Mouse (Mus musculus): ENCODE results near the gene Gm45799. TPM values are rescaled to one million over a fixed set of nuclear protein-coding genes. Genes with fewer than 3 reads are reported as not detected.

Gene Gm45799
- polyA plus RNA-seq, 1 experiment from 2014 or later = 25.1 TPM

GRCm38 (mm10) chr7:105733836-105734235 is 93.5 kb downstream of the Gm45799 start:
- H3K36me3 ChIP-seq = peaks cover 61% of the 10 kb centered on the region
- no peak for ATAC-seq (replicated peaks; ENCODE audit: low FRiP score)
- no peaks in the 10 kb centered on the region for H3K27me3 ChIP-seq
- H3K4me3 ChIP-seq (replicated peaks) = no peak overlapping the region
- WGBS = 93% methylated on average over 11 of the region's 11 CpGs
- H3K9me3 ChIP-seq (replicated peaks) = no peaks in the 10 kb centered on the region
- no peak overlapping the region for H3K4me2 ChIP-seq
- no peak overlapping the region for H3K27ac ChIP-seq
- H3K4me1 ChIP-seq = peaks cover 27% of the 10 kb centered on the region
- H3K9ac ChIP-seq = no peak overlapping the region

Other genes with a start within 250 kb of the Gm45799 start
- gene Fam160a2, start 240.5 kb upstream of the Gm45799 start, polyA plus RNA-seq (2015; fragmentation: Nextera tagmentation; extraction: Ambion mirVana) = 39.1 and 47.4 TPM in 2 replicates
- gene Cnga4, start 236.0 kb upstream of the Gm45799 start, polyA plus RNA-seq (2015; fragmentation: Nextera tagmentation; extraction: Ambion mirVana) = 0.08 TPM in 1 of 2 replicates, not detected in the other
- gene Cckbr, start 214.8 kb upstream of the Gm45799 start, polyA plus RNA-seq (2015; fragmentation: Nextera tagmentation; extraction: Ambion mirVana) = 0.58 and 0.62 TPM in 2 replicates
- 53.4 and 72.0 TPM in 2 replicates for gene Cavin3, start 158.3 kb upstream of the Gm45799 start, polyA plus RNA-seq (2015; fragmentation: Nextera tagmentation; extraction: Ambion mirVana)
- 44.7 and 47.7 TPM in 2 replicates for gene Smpd1, start 86.2 kb upstream of the Gm45799 start, polyA plus RNA-seq (2015; fragmentation: Nextera tagmentation; extraction: Ambion mirVana)
- gene Apbb1, start 58.9 kb upstream of the Gm45799 start, polyA plus RNA-seq (2015; fragmentation: Nextera tagmentation; extraction: Ambion mirVana) = 45.9 and 56.9 TPM in 2 replicates
- gene Hpx, start 40.4 kb upstream of the Gm45799 start, polyA plus RNA-seq (2015; fragmentation: Nextera tagmentation; extraction: Ambion mirVana) = 2.0 and 4.4 TPM in 2 replicates
- gene Trim3, start 7.0 kb upstream of the Gm45799 start, polyA plus RNA-seq (2015; fragmentation: Nextera tagmentation; extraction: Ambion mirVana) = 28.4 and 37.2 TPM in 2 replicates
- gene Timm10b, start 496 bp upstream of the Gm45799 start, polyA plus RNA-seq (2015; fragmentation: Nextera tagmentation; extraction: Ambion mirVana) = 184 and 195 TPM in 2 replicates
- gene Arfip2, start 136 bp upstream of the Gm45799 start, polyA plus RNA-seq (2015; fragmentation: Nextera tagmentation; extraction: Ambion mirVana) = 81.6 and 88.2 TPM in 2 replicates
- gene Dnhd1, start 10.3 kb downstream of the Gm45799 start, polyA plus RNA-seq (2015; fragmentation: Nextera tagmentation; extraction: Ambion mirVana) = 0.76 and 1.9 TPM in 2 replicates
- gene Ilk, start 96.0 kb downstream of the Gm45799 start, polyA plus RNA-seq (2015; fragmentation: Nextera tagmentation; extraction: Ambion mirVana) = 331 and 360 TPM in 2 replicates
- 44.8 and 49.6 TPM in 2 replicates for gene Rrp8, start 96.8 kb downstream of the Gm45799 start, polyA plus RNA-seq (2015; fragmentation: Nextera tagmentation; extraction: Ambion mirVana)
- 127 and 136 TPM in 2 replicates for gene Taf10, start 103.8 kb downstream of the Gm45799 start, polyA plus RNA-seq (2015; fragmentation: Nextera tagmentation; extraction: Ambion mirVana)
- 92.7 and 94.9 TPM in 2 replicates for gene Tpp1, start 111.7 kb downstream of the Gm45799 start, polyA plus RNA-seq (2015; fragmentation: Nextera tagmentation; extraction: Ambion mirVana)
- 10.2 and 12.1 TPM in 2 replicates for gene Dchs1, start 147.1 kb downstream of the Gm45799 start, polyA plus RNA-seq (2015; fragmentation: Nextera tagmentation; extraction: Ambion mirVana)
- gene Mrpl17, start 170.5 kb downstream of the Gm45799 start, polyA plus RNA-seq (2015; fragmentation: Nextera tagmentation; extraction: Ambion mirVana) = 397 and 398 TPM in 2 replicates